ENCODE assay signal across 7 mouse cellular contexts in genomic region chr7:28810107-28811066, GRCm38 (mm10). TPM values are rescaled to one million over a fixed set of nuclear protein-coding genes. Genes with fewer than 3 reads are reported as not detected.
DNase-seq lines count a peak whose midpoint lies in the region; ATAC-seq and TF ChIP-seq lines count a peak whose summit lies in the region.

No protein-coding gene starts in this region.

- H3K9me3 ChIP-seq in intestine, embryonic 16.5 days (ENCODE audit: control insufficient read depth, low read length) = no peaks in the 10 kb centered on the region
- no peaks in the 10 kb centered on the region for H3K9me3 ChIP-seq in midbrain, embryonic 12.5 days

- peak; percentile 89 for ATAC-seq in intestine, embryonic 16.5 days
- ATAC-seq in midbrain, embryonic 12.5 days (ENCODE audit: low FRiP score, low read depth) = peak; percentile 90

- intact Hi-C loops in left cerebral cortex, postnatal 4 days (cut with DNase I) = no loop called here

- peaks cover 23% of the 10 kb centered on the region for H3K36me3 ChIP-seq in intestine, embryonic 16.5 days (ENCODE audit: control insufficient read depth, insufficient read depth, low read length)
- peaks cover 34% of the 10 kb centered on the region for H3K36me3 ChIP-seq in midbrain, embryonic 12.5 days
- H3K36me3 ChIP-seq in small intestine, adult 2 months (ENCODE audit: control insufficient read depth, insufficient read depth, low read length) = peaks cover 27% of the 10 kb centered on the region

- peak; percentile 99 for DNase-seq in adrenal gland, adult 8-10 months
- DNase-seq in embryo, embryonic 9.5 days (ENCODE audit: extremely low spot score) = peak; percentile 99
- DNase-seq in gastrocnemius, postnatal 4 days (ENCODE audit: low spot score in 2 of 2) = peak; percentile 97 to 99
- peak; percentile 98 for DNase-seq in left cerebral cortex, postnatal 4 days

- under 1% methylated on average over 68 of the region's 70 CpGs for WGBS in intestine, embryonic 16.5 days
- WGBS in midbrain, embryonic 12.5 days = under 1% methylated on average over 70 of the region's 70 CpGs
- WGBS in small intestine, adult 2 months = under 1% methylated on average over 70 of the region's 70 CpGs

- H3K27ac ChIP-seq in intestine, embryonic 16.5 days (ENCODE audit: low read length) = peak overlapping the region; percentile 99
- peak overlapping the region; percentile 99 for H3K27ac ChIP-seq in midbrain, embryonic 12.5 days (replicated peaks)
- peak overlapping the region; percentile 96 for H3K27ac ChIP-seq in small intestine, adult 2 months (ENCODE audit: insufficient read depth, low read depth, low read length)

- H3K27me3 ChIP-seq in intestine, embryonic 16.5 days (replicated peaks; ENCODE audit: control insufficient read depth, insufficient read depth, low read length) = no peaks in the 10 kb centered on the region
- H3K27me3 ChIP-seq in midbrain, embryonic 12.5 days = no peaks in the 10 kb centered on the region
- no peaks in the 10 kb centered on the region for H3K27me3 ChIP-seq in small intestine, adult 2 months (ENCODE audit: control insufficient read depth, insufficient read depth, low read length)

- H3K9ac ChIP-seq in intestine, embryonic 16.5 days (ENCODE audit: low read depth, low read length) = peak overlapping the region; percentile 96
- H3K9ac ChIP-seq in midbrain, embryonic 12.5 days (replicated peaks) = peak overlapping the region; percentile 98

- peak overlapping the region; percentile 73 for H3K4me3 ChIP-seq in intestine, embryonic 16.5 days (ENCODE audit: low read length)
- peak overlapping the region; percentile 94 for H3K4me3 ChIP-seq in midbrain, embryonic 12.5 days
- peak overlapping the region; percentile 94 for H3K4me3 ChIP-seq in small intestine, adult 2 months (ENCODE audit: low read depth, low read length)

- peaks cover 33% of the 10 kb centered on the region for H3K4me1 ChIP-seq in intestine, embryonic 16.5 days (ENCODE audit: control insufficient read depth, insufficient read depth, low read length)
- H3K4me1 ChIP-seq in midbrain, embryonic 12.5 days = peaks cover 44% of the 10 kb centered on the region
- H3K4me1 ChIP-seq in small intestine, adult 2 months (ENCODE audit: control insufficient read depth, insufficient read depth, insufficient read length, low read length) = peaks cover 16% of the 10 kb centered on the region; the same call in 1 of the 2 replicates

- peak; percentile 70 for TF ChIP-seq POLR2A in small intestine, adult 2 months (IDR thresholded peaks at IDR 0.05; ENCODE audit: low read depth, low read length)

- peak overlapping the region; percentile 95 for H3K4me2 ChIP-seq in intestine, embryonic 16.5 days (ENCODE audit: low read depth, low read length)
- peak overlapping the region; percentile 83 for H3K4me2 ChIP-seq in midbrain, embryonic 12.5 days (replicated peaks)

- TF ChIP-seq CTCF in small intestine, adult 2 months (IDR thresholded peaks at IDR 0.05; ENCODE audit: extremely low read depth, insufficient read length, insufficient replicate concordance, low read depth, low read length) = peak; percentile 30; the same call in 1 of the 2 replicates

RNA-seq across cellular contexts. Expression of gene Hnrnpl, which starts 2.0 kb away (rescaled TPM):
- 100 to 1,000 TPM; 331 to 473 (median 439) TPM for total RNA-seq in adrenal gland, adult 8-10 months (2022)
- 100 to 1,000 TPM; 369 to 382 TPM for total RNA-seq in gastrocnemius, postnatal 4 days (2021)
- polyA plus RNA-seq in intestine, embryonic 16.5 days (2015; fragmentation: Nextera tagmentation; extraction: Ambion mirVana) = 142 and 146 TPM in 2 replicates
- total RNA-seq in left cerebral cortex, postnatal 4 days (2021) = 100 to 1,000 TPM; 572 to 576 TPM
- polyA plus RNA-seq in midbrain, embryonic 12.5 days (2016; fragmentation: Nextera tagmentation; extraction: Ambion mirVana) = 323 and 357 TPM in 2 replicates
- polyA plus RNA-seq in small intestine, adult 2 months (2012; rRNA removed) = 67.1 and 140 TPM in 2 replicates

RNA-seq across cellular contexts. Expression of gene Ech1, which starts 14.6 kb away (rescaled TPM):
- total RNA-seq in adrenal gland, adult 8-10 months (2022) = 100 to 1,000 TPM; 402 to 476 (median 431) TPM
- 100 to 1,000 TPM; 211 to 220 TPM for total RNA-seq in gastrocnemius, postnatal 4 days (2021)
- polyA plus RNA-seq in intestine, embryonic 16.5 days (2015; fragmentation: Nextera tagmentation; extraction: Ambion mirVana) = 347 and 378 TPM in 2 replicates
- total RNA-seq in left cerebral cortex, postnatal 4 days (2021) = 10 to 100 TPM; 45.3 to 45.9 TPM
- 71.4 and 77.2 TPM in 2 replicates for polyA plus RNA-seq in midbrain, embryonic 12.5 days (2016; fragmentation: Nextera tagmentation; extraction: Ambion mirVana)
- polyA plus RNA-seq in small intestine, adult 2 months (2012; rRNA removed) = 201 and 291 TPM in 2 replicates

RNA-seq across cellular contexts. Expression of gene Rinl, which starts 21.6 kb away (rescaled TPM):
- total RNA-seq in adrenal gland, adult 8-10 months (2022) = 1 to 10 TPM; 1.9 to 4.4 (median 2.8) TPM
- 1 to 10 TPM; 1.7 to 1.8 TPM for total RNA-seq in gastrocnemius, postnatal 4 days (2021)
- 5.2 and 5.9 TPM in 2 replicates for polyA plus RNA-seq in intestine, embryonic 16.5 days (2015; fragmentation: Nextera tagmentation; extraction: Ambion mirVana)
- total RNA-seq in left cerebral cortex, postnatal 4 days (2021) = 1 to 10 TPM; 1.5 to 1.6 TPM
- polyA plus RNA-seq in midbrain, embryonic 12.5 days (2016; fragmentation: Nextera tagmentation; extraction: Ambion mirVana) = 1.7 and 2.8 TPM in 2 replicates
- polyA plus RNA-seq in small intestine, adult 2 months (2012; rRNA removed) = 4.4 and 7.1 TPM in 2 replicates

RNA-seq across cellular contexts. Expression of gene Lgals4, which starts 23.3 kb away (rescaled TPM):
- 10 to 100 TPM in 2 of 4 experiments, 1 to 10 TPM in 2; 6.6 to 34.6 (median 18.8) TPM for total RNA-seq in adrenal gland, adult 8-10 months (2022)
- total RNA-seq in gastrocnemius, postnatal 4 days (2021) = 1 to 10 TPM; 5.3 to 8.7 TPM
- polyA plus RNA-seq in intestine, embryonic 16.5 days (2015; fragmentation: Nextera tagmentation; extraction: Ambion mirVana) = 2,407 and 2,590 TPM in 2 replicates
- total RNA-seq in left cerebral cortex, postnatal 4 days (2021) = 1 to 10 TPM; 3.6 to 4.6 TPM
- 3.2 and 3.5 TPM in 2 replicates for polyA plus RNA-seq in midbrain, embryonic 12.5 days (2016; fragmentation: Nextera tagmentation; extraction: Ambion mirVana)
- 1,096 and 2,780 TPM in 2 replicates for polyA plus RNA-seq in small intestine, adult 2 months (2012; rRNA removed)

RNA-seq across cellular contexts. Expression of gene Nfkbib, which starts 43.1 kb away (rescaled TPM):
- total RNA-seq in adrenal gland, adult 8-10 months (2022) = 10 to 100 TPM; 32.0 to 52.2 (median 39.6) TPM
- total RNA-seq in gastrocnemius, postnatal 4 days (2021) = 10 to 100 TPM; 17.3 to 20.0 TPM
- polyA plus RNA-seq in intestine, embryonic 16.5 days (2015; fragmentation: Nextera tagmentation; extraction: Ambion mirVana) = 46.2 and 49.1 TPM in 2 replicates
- 10 to 100 TPM; 35.3 to 35.6 TPM for total RNA-seq in left cerebral cortex, postnatal 4 days (2021)
- polyA plus RNA-seq in midbrain, embryonic 12.5 days (2016; fragmentation: Nextera tagmentation; extraction: Ambion mirVana) = 38.6 and 44.5 TPM in 2 replicates
- 76.0 and 138 TPM in 2 replicates for polyA plus RNA-seq in small intestine, adult 2 months (2012; rRNA removed)

Comparison
In these comparisons a context has a peak if more than half of its experiments do, and no peak if none do; other contexts are left out.
1. Peak in every context shown above with its lines: DNase-seq, ATAC-seq, H3K4me3 ChIP-seq and H3K27ac ChIP-seq.
2. RNA of gene Ech1, which starts 14.6 kb away (total RNA-seq): 402 to 476 TPM in adrenal gland, adult 8-10 months and 211 to 220 TPM in gastrocnemius, postnatal 4 days; 45.3 to 45.9 TPM in left cerebral cortex, postnatal 4 days; every median in the first group is over 4 times any median in the second.